Mouse (Mus musculus) c-Kit-positive CD71-negative TER-119-negative erythroid progenitor cells, embryonic 14.5 days (primary cell): Measurements from ENCODE around the gene Setdb2.

Experiments used
- DNase-seq: peaks from one replicate; pipeline ENCODE4 v3.0.0-alpha.2; 2013; ENCODE audit warnings: low read depth

Gene Setdb2

GRCm38 (mm10) chr14:59370348-59371068 lies 70.2 kb downstream of the Setdb2 start:
- no peak for DNase-seq

- DNase-seq: no peak
Observed at GRCm38 (mm10) chr14:59366386-59367105, 74.1 kb downstream of the Setdb2 start.

- DNase-seq: no peak
Observed at GRCm38 (mm10) chr14:59365244-59365644, 75.4 kb downstream of the Setdb2 start, which contains the start of gene Phf11d. Gene Phf11d (minus strand): TSS chr14:59365470.
